16 mouse cellular contexts compared by ENCODE assay signal in genomic region chr2:35659578-35660194, GRCm38 (mm10).
"Had no signal": no experiment of that assay in that cellular context is flagged by ENCODE, and none has a peak within 500 bp of the region (broad histone marks: within the 10 kb centered on the region; RNA-seq: fewer than 3 reads in every experiment).

No protein-coding gene starts in this region.

- H3K27me3 ChIP-seq: limb, embryonic 12.5 days; neural tube, embryonic 12.5 days had no signal

- H3K36me3 ChIP-seq: liver, embryonic 15.5 days; midbrain, embryonic 10.5 days; neural tube, embryonic 12.5 days had no signal

- H3K4me2 ChIP-seq: liver, embryonic 15.5 days had no signal

- H3K9ac ChIP-seq: limb, embryonic 12.5 days; liver, embryonic 15.5 days; neural tube, embryonic 12.5 days had no signal

- DNase-seq: kidney, adult 8-10 months; kidney, postnatal 10 days; kidney, postnatal 4 days; liver; lung, adult 2 months; lung, postnatal 36 days; midbrain, embryonic 14.5 days; retina, postnatal 1 day; right cerebral cortex, postnatal 4 days; thymus, postnatal 36 days had no signal

- H3K27ac ChIP-seq: layer of hippocampus, adult 2 months; liver, embryonic 15.5 days; midbrain, embryonic 10.5 days; neural tube, embryonic 12.5 days had no signal

- ATAC-seq: lung, postnatal 0 days had no signal

- H3K9me3 ChIP-seq: limb, embryonic 12.5 days; liver, embryonic 15.5 days; midbrain, embryonic 10.5 days; neural tube, embryonic 12.5 days had no signal

- H3K4me3 ChIP-seq: layer of hippocampus, adult 2 months; liver, embryonic 15.5 days; midbrain, embryonic 10.5 days; neural tube, embryonic 12.5 days had no signal
